21 mouse cellular contexts compared by ENCODE assay signal in the genomic region with DNA sequence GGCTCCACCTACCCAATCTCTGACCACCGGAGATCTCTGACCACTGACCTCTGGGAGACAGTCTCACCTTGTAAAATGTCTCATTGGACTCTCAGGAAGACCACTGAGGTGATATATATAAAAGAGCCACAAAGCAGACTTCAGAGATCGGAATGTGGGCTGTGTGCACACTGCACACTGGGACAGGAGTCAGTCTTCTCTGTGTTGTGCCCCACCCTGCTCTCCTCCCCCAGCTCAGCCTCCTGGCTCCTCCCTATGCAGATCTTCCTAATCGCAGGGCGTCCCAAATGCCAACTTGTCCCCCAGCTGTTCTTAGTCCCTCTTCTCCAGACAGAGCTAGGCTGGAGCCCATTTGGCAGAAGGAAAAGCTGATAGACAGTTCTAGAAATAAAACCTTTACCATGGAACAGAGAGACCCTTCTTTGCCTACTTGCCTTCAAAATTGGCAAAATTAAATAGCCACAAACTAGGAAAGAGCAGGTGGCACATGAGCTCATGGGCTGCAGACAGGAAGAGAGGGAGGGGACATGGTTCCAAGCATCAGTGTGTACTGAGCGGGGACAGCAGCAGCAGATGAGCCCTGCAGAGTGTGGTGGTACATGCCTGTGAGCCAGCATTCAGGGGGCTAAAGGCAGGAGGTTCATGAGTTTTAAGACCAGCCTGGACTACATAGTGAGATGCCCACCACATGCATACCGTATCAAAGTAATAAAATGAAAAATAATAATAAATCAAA.
A peak's percentile ranks its signal among the peaks of the same experiment; 100 is the strongest.
DNase-seq lines count a peak whose midpoint lies in the region; ATAC-seq and TF ChIP-seq lines count a peak whose summit lies in the region.
"Had no signal": no experiment of that assay in that cellular context is flagged by ENCODE, and none has a peak within 500 bp of the region (broad histone marks: within the 10 kb centered on the region; RNA-seq: fewer than 3 reads in every experiment).

No protein-coding gene starts in this region.

- 63% methylated on average over 6 of the region's 6 CpGs for WGBS in forebrain, embryonic 11.5 days
- WGBS in forebrain, embryonic 15.5 days = 55% methylated on average over 6 of the region's 6 CpGs
- 58% methylated on average over 6 of the region's 6 CpGs for WGBS in midbrain, embryonic 10.5 days
- WGBS in midbrain, postnatal 0 days = 59% methylated on average over 6 of the region's 6 CpGs
- WGBS in thymus, adult 2 months = 27% methylated on average over 6 of the region's 6 CpGs

- no peak overlapping the region for H3K9ac ChIP-seq in forebrain, embryonic 11.5 days (ENCODE audit: low read length)
- H3K9ac ChIP-seq in forebrain, embryonic 15.5 days (replicated peaks) = no peak overlapping the region
- H3K9ac ChIP-seq in midbrain, postnatal 0 days (replicated peaks; ENCODE audit: low read length, poor library complexity, severe bottlenecking) = no peak overlapping the region
- H3K9ac ChIP-seq: embryonic facial prominence, embryonic 13.5 days; hindbrain, embryonic 12.5 days; liver, embryonic 14.5 days; lung, embryonic 15.5 days; midbrain, embryonic 12.5 days; neural tube, embryonic 15.5 days had no signal

- DNase-seq in forebrain, embryonic 11.5 days (ENCODE audit: low spot score) = peak; percentile 38
- DNase-seq in midbrain, embryonic 10.5 days (ENCODE audit: low spot score) = no peak
- no peak for DNase-seq in midbrain, postnatal 0 days (ENCODE audit: low spot score)
- DNase-seq in thymus, adult 2 months = peak; percentile 37
- no peak for DNase-seq in gastrocnemius, postnatal 25 days
- DNase-seq in adrenal gland, postnatal 10 days = no peak
- DNase-seq: cerebellum, adult 9-11 months; heart, postnatal 10 days; kidney, adult 2 months; kidney, postnatal 10 days had no signal

- no peak for ATAC-seq in forebrain, embryonic 11.5 days (replicated peaks; ENCODE audit: low FRiP score)
- no peak for ATAC-seq in forebrain, embryonic 15.5 days (replicated peaks)
- ATAC-seq in midbrain, postnatal 0 days (ENCODE audit: low FRiP score) = no peak
- ATAC-seq: CD4-positive, CD25-positive, alpha-beta regulatory T cell, adult 4 months had no signal

- H3K36me3 ChIP-seq in forebrain, embryonic 11.5 days (ENCODE audit: control insufficient read depth, insufficient read depth, low read length) = no peaks in the 10 kb centered on the region
- H3K36me3 ChIP-seq in forebrain, embryonic 15.5 days = no peaks in the 10 kb centered on the region
- H3K36me3 ChIP-seq in midbrain, embryonic 10.5 days = no peaks in the 10 kb centered on the region
- H3K36me3 ChIP-seq in midbrain, postnatal 0 days (ENCODE audit: insufficient read depth, low read length) = no peaks in the 10 kb centered on the region
- H3K36me3 ChIP-seq in thymus, adult 2 months (ENCODE audit: control insufficient read depth, insufficient read depth, low read length) = no peaks in the 10 kb centered on the region
- H3K36me3 ChIP-seq: embryonic facial prominence, embryonic 13.5 days; G1E; hindbrain, embryonic 12.5 days; lung, embryonic 15.5 days; midbrain, embryonic 12.5 days; neural tube, embryonic 15.5 days had no signal

- TF ChIP-seq POLR2A in thymus, adult 2 months (IDR thresholded peaks at IDR 0.05; ENCODE audit: control insufficient read depth, extremely low read depth, insufficient read depth, low read length, poor library complexity) = no peak

- no peak for TF ChIP-seq CTCF in midbrain, postnatal 0 days (IDR thresholded peaks at IDR 0.05)
- no peak for TF ChIP-seq CTCF in thymus, adult 2 months (IDR thresholded peaks at IDR 0.05; ENCODE audit: borderline replicate concordance, control insufficient read depth, extremely low read depth, insufficient read depth, low read length, poor library complexity)

- no peak overlapping the region for H3K4me2 ChIP-seq in forebrain, embryonic 11.5 days (ENCODE audit: low read depth, low read length, severe bottlenecking)
- H3K4me2 ChIP-seq in forebrain, embryonic 15.5 days (replicated peaks) = no peak overlapping the region
- no peak overlapping the region for H3K4me2 ChIP-seq in midbrain, postnatal 0 days (ENCODE audit: low read depth, low read length, poor library complexity, severe bottlenecking)
- H3K4me2 ChIP-seq: embryonic facial prominence, embryonic 13.5 days; heart, embryonic 11.5 days; hindbrain, embryonic 12.5 days; lung, embryonic 15.5 days; midbrain, embryonic 12.5 days; neural tube, embryonic 15.5 days had no signal

- H3K27ac ChIP-seq in forebrain, embryonic 11.5 days (ENCODE audit: low read depth, low read length) = 0 out of 2 replicates have a peak overlapping the region, but pooled peaks have one; percentile 25
- H3K27ac ChIP-seq in forebrain, embryonic 15.5 days (replicated peaks) = no peak overlapping the region
- peak overlapping the region; percentile 69 for H3K27ac ChIP-seq in midbrain, embryonic 10.5 days (replicated peaks)
- no peak overlapping the region for H3K27ac ChIP-seq in midbrain, postnatal 0 days (ENCODE audit: low read depth, low read length)
- H3K27ac ChIP-seq in thymus, adult 2 months (ENCODE audit: control insufficient read depth, insufficient read depth, low read length) = no peak overlapping the region
- H3K27ac ChIP-seq: embryonic facial prominence, embryonic 13.5 days; hindbrain, embryonic 12.5 days; liver, embryonic 14.5 days; lung, embryonic 15.5 days; midbrain, embryonic 12.5 days; neural tube, embryonic 15.5 days had no signal

- peaks cover 4% of the 10 kb centered on the region; the same call in 1 of the 2 replicates for H3K4me1 ChIP-seq in forebrain, embryonic 11.5 days (replicated peaks; ENCODE audit: control insufficient read depth, insufficient read depth, low read length)
- H3K4me1 ChIP-seq in forebrain, embryonic 15.5 days = peaks cover 24% of the 10 kb centered on the region
- H3K4me1 ChIP-seq in midbrain, embryonic 10.5 days = peaks cover 46% of the 10 kb centered on the region
- no peaks in the 10 kb centered on the region for H3K4me1 ChIP-seq in midbrain, postnatal 0 days (ENCODE audit: insufficient read depth, low read length)
- peaks cover 33% of the 10 kb centered on the region for H3K4me1 ChIP-seq in thymus, adult 2 months (replicated peaks; ENCODE audit: control insufficient read depth, insufficient read depth, low read length)
- H3K4me1 ChIP-seq: lung, embryonic 15.5 days; neural tube, embryonic 15.5 days had no signal

- no peaks in the 10 kb centered on the region for H3K9me3 ChIP-seq in forebrain, embryonic 11.5 days (ENCODE audit: control insufficient read depth, low read length)
- H3K9me3 ChIP-seq in forebrain, embryonic 15.5 days = no peaks in the 10 kb centered on the region
- H3K9me3 ChIP-seq in midbrain, embryonic 10.5 days (replicated peaks) = no peaks in the 10 kb centered on the region
- no peaks in the 10 kb centered on the region for H3K9me3 ChIP-seq in midbrain, postnatal 0 days (ENCODE audit: low read length)
- H3K9me3 ChIP-seq: embryonic facial prominence, embryonic 13.5 days; hindbrain, embryonic 12.5 days; lung, embryonic 15.5 days; midbrain, embryonic 12.5 days; neural tube, embryonic 15.5 days had no signal

- H3K4me3 ChIP-seq in forebrain, embryonic 11.5 days (ENCODE audit: low read depth, low read length) = no peak overlapping the region
- H3K4me3 ChIP-seq in forebrain, embryonic 15.5 days = no peak overlapping the region
- no peak overlapping the region for H3K4me3 ChIP-seq in midbrain, embryonic 10.5 days
- no peak overlapping the region for H3K4me3 ChIP-seq in midbrain, postnatal 0 days (ENCODE audit: low read depth, low read length)
- H3K4me3 ChIP-seq in thymus, adult 2 months (ENCODE audit: control insufficient read depth, insufficient read depth, low read length) = no peak overlapping the region
- H3K4me3 ChIP-seq: embryonic facial prominence, embryonic 13.5 days; hindbrain, embryonic 12.5 days; lung, embryonic 15.5 days; midbrain, embryonic 12.5 days; myocyte; neural tube, embryonic 15.5 days had no signal

- H3K27me3 ChIP-seq in forebrain, embryonic 11.5 days (ENCODE audit: control insufficient read depth, insufficient read depth, low read length) = no peaks in the 10 kb centered on the region
- H3K27me3 ChIP-seq in forebrain, embryonic 15.5 days = no peaks in the 10 kb centered on the region
- peaks cover 35% of the 10 kb centered on the region for H3K27me3 ChIP-seq in midbrain, embryonic 10.5 days (ENCODE audit: low read depth, poor library complexity, severe bottlenecking)
- H3K27me3 ChIP-seq in midbrain, postnatal 0 days (ENCODE audit: insufficient read depth, low read length) = no peaks in the 10 kb centered on the region
- H3K27me3 ChIP-seq in thymus, adult 2 months (ENCODE audit: control insufficient read depth, insufficient read depth, low read length) = no peaks in the 10 kb centered on the region
- H3K27me3 ChIP-seq: embryonic facial prominence, embryonic 13.5 days; lung, embryonic 15.5 days; neural tube, embryonic 15.5 days had no signal

Comparison
In these comparisons a context has a peak if more than half of its experiments do, and no peak if none do; other contexts are left out.
1. H3K27ac ChIP-seq: peak in forebrain, embryonic 11.5 days (single experiment) and midbrain, embryonic 10.5 days (single experiment); none in forebrain, embryonic 15.5 days (single experiment), midbrain, postnatal 0 days (single experiment) and thymus, adult 2 months (single experiment).
2. DNase-seq: peak in forebrain, embryonic 11.5 days (single experiment) and thymus, adult 2 months (single experiment); none in midbrain, embryonic 10.5 days (single experiment), midbrain, postnatal 0 days (single experiment), gastrocnemius, postnatal 25 days (single experiment) and adrenal gland, postnatal 10 days (single experiment).